Mouse (Mus musculus): Measurements from ENCODE around the gene Trpc6. TPM values are rescaled to one million over a fixed set of nuclear protein-coding genes. Genes with fewer than 3 reads are reported as not detected.

The Trpc6 gene
- polyA plus RNA-seq (2014; fragmentation: Illumina TruSeq; extraction: RNeasy Lipid Tissue Mini Kit (QIAGEN cat#74804); ENCODE audit: low read depth, low replicate concordance): 5.7 TPM

DNA sequence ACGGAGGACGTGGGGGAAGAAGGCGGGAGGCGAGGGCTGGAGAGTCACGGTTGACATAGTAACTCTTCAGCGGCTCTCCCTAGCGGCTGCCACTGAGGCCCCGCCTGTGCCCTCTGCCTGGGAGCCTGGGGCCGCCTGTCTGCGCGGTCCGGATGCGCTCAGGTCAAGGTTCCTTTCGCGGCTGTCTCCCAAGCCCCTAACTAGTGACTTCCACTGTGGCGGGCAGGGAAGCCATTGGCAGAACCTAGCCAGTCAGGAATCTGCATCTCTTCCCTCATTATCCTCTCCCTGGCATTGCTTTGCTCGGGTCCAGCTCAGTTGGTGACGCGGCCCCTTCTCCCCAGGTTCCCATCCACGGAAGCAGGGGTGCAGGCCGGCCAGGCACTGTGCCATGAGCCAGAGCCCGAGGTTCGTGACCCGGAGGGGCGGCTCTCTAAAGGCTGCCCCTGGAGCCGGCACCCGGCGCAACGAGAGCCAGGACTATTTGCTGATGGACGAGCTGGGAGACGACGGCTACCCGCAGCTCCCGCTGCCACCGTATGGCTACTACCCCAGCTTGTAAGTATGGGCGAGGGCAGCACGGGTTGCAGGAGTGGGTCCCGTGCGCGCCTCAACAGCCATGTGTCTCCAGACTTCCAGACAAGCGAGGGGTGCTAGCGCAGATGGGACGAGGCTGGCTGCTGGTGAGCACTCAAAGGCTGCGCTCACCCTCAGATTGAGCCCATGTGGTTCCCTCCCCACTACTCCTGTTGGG is at the start of gene Trpc6:
Gene Trpc6, plus strand, starts transcription at position 102 of the 754 bp plus-strand sequence.

